Mouse (Mus musculus) embryonic facial prominence, embryonic 11.5 days (tissue): ENCODE results near the gene Fabp6. TPM values are rescaled to one million over a fixed set of nuclear protein-coding genes. Genes with fewer than 3 reads are reported as not detected.

Experiments
- ATAC-seq: fragments of 200-750 bp; cut with Nextera tagmentation; replicated peaks from 2 replicates; pipeline ENCODE4 v1.8.0; 2017; ENCODE audit warnings: low read depth; ENCODE audit not compliant: insufficient number of reproducible peaks, low FRiP score, low TSS enrichment
- DNase-seq: peaks from one replicate; pipeline ENCODE4 v3.0.0-alpha.2; 2015; ENCODE audit warnings: low spot score
- H3K27ac ChIP-seq: fragments of 300-500 bp; sonication (generic); replicated peaks from 2 replicates; pipeline ENCODE4 v1.5.1; 2014; ENCODE audit warnings: mild to moderate bottlenecking, low read depth, low read length, control low read depth
- H3K27me3 ChIP-seq: fragments of 300-500 bp; sonication (generic); 2 replicates; pipeline ENCODE4 v1.6.1; 2014; ENCODE audit warnings: mild to moderate bottlenecking, low read length, moderate library complexity, mixed read lengths; ENCODE audit not compliant: control insufficient read depth, insufficient read depth
- H3K36me3 ChIP-seq: fragments of 300-500 bp; sonication (generic); replicated peaks from 2 replicates; pipeline ENCODE4 v1.6.1; 2014; ENCODE audit warnings: low read depth, mild to moderate bottlenecking, low read length, moderate library complexity, mixed read lengths; ENCODE audit not compliant: control insufficient read depth, insufficient read depth
- H3K4me1 ChIP-seq: fragments of 300-500 bp; sonication (generic); 2 replicates; pipeline ENCODE4 v1.6.1; 2014; ENCODE audit warnings: low read length, mixed read lengths; ENCODE audit not compliant: control insufficient read depth, insufficient read depth
- H3K4me2 ChIP-seq: fragments of 300-500 bp; sonication (generic); 2 replicates; pipeline ENCODE4 v1.6.1; 2014; ENCODE audit warnings: low read depth, mild to moderate bottlenecking, control low read depth, low read length, moderate library complexity
- H3K4me3 ChIP-seq: fragments of 300-500 bp; sonication (generic); 2 replicates; pipeline ENCODE4 v1.5.1; 2014; ENCODE audit warnings: low read depth, low read length, control low read depth
- H3K9ac ChIP-seq: fragments of 300-500 bp; sonication (generic); replicated peaks from 2 replicates; pipeline ENCODE4 v1.6.1; 2014; ENCODE audit warnings: mild to moderate bottlenecking, control low read depth, low read length
- H3K9me3 ChIP-seq: fragments of 300-500 bp; sonication (generic); replicated peaks from 2 replicates; pipeline ENCODE4 v1.6.1; 2016; ENCODE audit warnings: mild to moderate bottlenecking, low read length, inconsistent platforms, mixed read lengths; ENCODE audit not compliant: control insufficient read depth
- WGBS: fragments of 180-500 bp; shearing (Covaris S2); extraction: QIAGEN DNeasy Blood & Tissue Kit; methylation state at CpG from one replicate; pipeline ENCODE4 v1.1.7; 2014; 5-methylcytosine and 5-hydroxymethylcytosine counted together
- polyA plus RNA-seq: library from polyadenylated mRNA; unstranded; fragments of >200 nt; fragmentation: Nextera tagmentation; extraction: Ambion mirVana; gene quantifications from 2 replicates; pipeline ENCODE4 v1.2.1, GENCODE M21; 2014

The Fabp6 gene
- polyA plus RNA-seq, 1 experiment from 2014 or later, result not detected

- H3K4me2 ChIP-seq, result no peak overlapping the region
- WGBS, result 75% methylated on average over 5 of the region's 5 CpGs
- H3K9me3 ChIP-seq, result no peaks in the 10 kb centered on the region
- no peak overlapping the region for H3K4me3 ChIP-seq
- H3K36me3 ChIP-seq, result no peaks in the 10 kb centered on the region
- no peak for DNase-seq
- ATAC-seq, result no peak
- H3K9ac ChIP-seq, result no peak overlapping the region
- no peaks in the 10 kb centered on the region for H3K27me3 ChIP-seq
- no peaks in the 10 kb centered on the region; the same call in 1 of the 2 replicates for H3K4me1 ChIP-seq
- no peak overlapping the region for H3K27ac ChIP-seq
Measured at GRCm38 (mm10) chr11:43566696-43567095, 34.6 kb downstream of the Fabp6 start.

GRCm38 (mm10) chr11:43565852-43566251, 35.5 kb downstream of the Fabp6 start:
- Histone ChIP-seq H3K9me3 (no peaks in the 10 kb centered on the region), H3K27me3 (no peaks in the 10 kb centered on the region), H3K4me2 (no peak overlapping the region), H3K27ac (no peak overlapping the region), H3K4me1 (no peaks in the 10 kb centered on the region; the same call in 1 of the 2 replicates), H3K9ac (no peak overlapping the region), H3K36me3 (no peaks in the 10 kb centered on the region), H3K4me3 (no peak overlapping the region)
- DNase-seq, result peak; percentile 46
- 6% methylated on average over 8 of the region's 8 CpGs for WGBS
- ATAC-seq, result peak; percentile 50; the same call in 1 of the 2 replicates

GRCm38 (mm10) chr11:43565414-43565813, 35.9 kb downstream of the Fabp6 start:
- Histone ChIP-seq H3K9ac (no peak overlapping the region), H3K27ac (no peak overlapping the region), H3K4me3 (no peak overlapping the region), H3K4me1 (no peaks in the 10 kb centered on the region; the same call in 1 of the 2 replicates), H3K4me2 (no peak overlapping the region), H3K27me3 (no peaks in the 10 kb centered on the region), H3K36me3 (no peaks in the 10 kb centered on the region), H3K9me3 (no peaks in the 10 kb centered on the region)
- DNase-seq, result no peak
- no peak for ATAC-seq
- WGBS, result 25% methylated on average over 2 of the region's 2 CpGs

DNA sequence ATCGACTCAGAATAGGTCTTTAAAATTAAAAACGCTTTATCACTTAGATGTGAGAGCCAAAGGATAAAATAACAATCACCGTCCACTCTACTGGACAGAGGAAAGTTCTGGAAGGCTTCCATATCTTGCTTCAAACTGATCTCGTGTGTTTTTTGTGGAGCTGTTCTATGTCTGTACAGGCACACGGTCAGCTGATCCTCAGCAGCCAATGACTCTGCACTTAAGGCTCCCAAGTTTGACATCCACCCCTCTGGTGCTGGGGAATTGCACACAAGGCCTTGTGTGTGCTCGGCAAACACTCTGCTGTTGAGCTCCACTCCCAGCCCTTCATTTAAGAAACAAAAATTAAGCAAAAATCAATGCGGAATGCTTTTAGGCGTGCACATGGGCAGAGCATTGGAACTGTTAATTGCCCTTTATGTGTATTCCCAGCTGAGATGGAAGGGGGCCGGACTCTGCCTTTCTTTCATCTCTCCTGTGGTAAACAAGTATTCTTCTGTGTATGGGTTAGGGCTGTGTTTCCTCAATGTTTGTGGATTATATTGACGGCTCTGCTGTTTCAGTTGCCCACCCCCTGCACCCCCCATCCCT, 37.6 kb downstream of the Fabp6 start:
- no peaks in the 10 kb centered on the region for H3K9me3 ChIP-seq
- no peaks in the 10 kb centered on the region; the same call in 1 of the 2 replicates for H3K4me1 ChIP-seq
- DNase-seq (no peak), ATAC-seq (no peak)
- H3K9ac ChIP-seq, result no peak overlapping the region
- 72% methylated on average over 10 of the region's 10 CpGs for WGBS
- H3K36me3 ChIP-seq, result no peaks in the 10 kb centered on the region
- H3K27ac ChIP-seq, result no peak overlapping the region
- H3K27me3 ChIP-seq, result no peaks in the 10 kb centered on the region
- H3K4me2 ChIP-seq, result no peak overlapping the region
- no peak overlapping the region for H3K4me3 ChIP-seq

- Histone ChIP-seq H3K9ac (no peak overlapping the region), H3K4me1 (no peaks in the 10 kb centered on the region), H3K9me3 (no peaks in the 10 kb centered on the region), H3K4me2 (no peak overlapping the region), H3K27ac (peak overlapping the region; percentile 16), H3K27me3 (no peaks in the 10 kb centered on the region), H3K4me3 (no peak overlapping the region), H3K36me3 (peaks cover 2% of the 10 kb centered on the region; the same call in 1 of the 2 replicates)
- DNase-seq (no peak), ATAC-seq (peak; percentile 75)
- 11% methylated on average over 5 of the region's 6 CpGs for WGBS
Measured at GRCm38 (mm10) chr11:43559515-43560292, 41.6 kb downstream of the Fabp6 start.

- 90% methylated on average over 11 of the region's 11 CpGs for WGBS
- peaks cover 2% of the 10 kb centered on the region; the same call in 1 of the 2 replicates for H3K36me3 ChIP-seq
- ATAC-seq (no peak), DNase-seq (no peak)
- no peak overlapping the region for H3K9ac ChIP-seq
- no peaks in the 10 kb centered on the region for H3K9me3 ChIP-seq
- no peaks in the 10 kb centered on the region for H3K27me3 ChIP-seq
- H3K27ac ChIP-seq, result no peak overlapping the region
- no peaks in the 10 kb centered on the region for H3K4me1 ChIP-seq
- no peak overlapping the region for H3K4me2 ChIP-seq
- no peak overlapping the region for H3K4me3 ChIP-seq
Measured at GRCm38 (mm10) chr11:43556538-43556937, 44.8 kb downstream of the Fabp6 start.

- Histone ChIP-seq H3K9ac (no peak overlapping the region), H3K27me3 (no peaks in the 10 kb centered on the region), H3K27ac (no peak overlapping the region), H3K4me3 (no peak overlapping the region), H3K9me3 (no peaks in the 10 kb centered on the region), H3K36me3 (0 out of 2 replicates have a peak, but pooled peaks cover 2% of the 10 kb centered on the region), H3K4me2 (no peak overlapping the region), H3K4me1 (peaks cover 7% of the 10 kb centered on the region)
- 58% methylated on average over 6 of the region's 6 CpGs for WGBS
- DNase-seq (no peak), ATAC-seq (no peak)
Measured at GRCm38 (mm10) chr11:43552675-43553074, 48.7 kb downstream of the Fabp6 start.

GRCm38 (mm10) chr11:43551756-43552155, 49.6 kb downstream of the Fabp6 start:
- WGBS, result 82% methylated on average over 3 of the region's 3 CpGs
- H3K27me3 ChIP-seq, result no peaks in the 10 kb centered on the region
- H3K9me3 ChIP-seq, result no peaks in the 10 kb centered on the region
- H3K36me3 ChIP-seq, result no peaks in the 10 kb centered on the region
- H3K9ac ChIP-seq, result no peak overlapping the region
- DNase-seq (no peak), ATAC-seq (no peak)
- H3K4me3 ChIP-seq, result no peak overlapping the region
- no peak overlapping the region for H3K4me2 ChIP-seq
- peaks cover 7% of the 10 kb centered on the region for H3K4me1 ChIP-seq
- no peak overlapping the region for H3K27ac ChIP-seq
